Mouse (Mus musculus) mesoderm, embryonic 11.5 days (tissue): Measurements from ENCODE around the gene Tdg.
"Not testable (repeated sequence)": the region's sequence is repeated elsewhere in the genome, so short reads cannot be mapped to it uniquely, and the experiment has no call there.

ENCODE experiments used
- DNase-seq: peaks from one replicate; pipeline ENCODE4 v3.0.0-alpha.2; 2012; ENCODE audit warnings: low read depth, low spot score

The Tdg gene

GRCm38 (mm10) chr10:82629586-82630255, at the start of gene Tdg:
Tdg (plus strand) TSS chr10:82629828.
- peak; percentile 95 for DNase-seq

GRCm38 (mm10) chr10:82589673-82590072, 40.0 kb upstream of the Tdg start:
- DNase-seq = not testable (repeated sequence)

GRCm38 (mm10) chr10:82594421-82594820, 35.2 kb upstream of the Tdg start:
- DNase-seq = not testable (repeated sequence)

- no peak for DNase-seq
Observed at GRCm38 (mm10) chr10:82622235-82622634, 7.4 kb upstream of the Tdg start.

GRCm38 (mm10) chr10:82622671-82623552, 6.7 kb upstream of the Tdg start, which contains the start of gene 1190007I07Rik:
1190007I07Rik (minus strand) TSS chr10:82623228.
- DNase-seq = peak; percentile 93

- DNase-seq = not testable (repeated sequence)
Observed at GRCm38 (mm10) chr10:82623553-82623932, 6.1 kb upstream of the Tdg start.

GRCm38 (mm10) chr10:82629111-82629585, 480 bp upstream of the Tdg start:
- DNase-seq = no peak

GRCm38 (mm10) chr10:82630497-82630896, 869 bp downstream of the Tdg start:
- DNase-seq = no peak

GRCm38 (mm10) chr10:82631133-82631532, 1.5 kb downstream of the Tdg start:
- no peak for DNase-seq

GRCm38 (mm10) chr10:82632496-82633280, 3.1 kb downstream of the Tdg start:
- no peak for DNase-seq

GRCm38 (mm10) chr10:82634348-82634747, 4.7 kb downstream of the Tdg start:
- DNase-seq = no peak

- DNase-seq = no peak
Observed at GRCm38 (mm10) chr10:82636321-82636720, 6.7 kb downstream of the Tdg start.

GRCm38 (mm10) chr10:82639032-82639698, 9.5 kb downstream of the Tdg start:
- no peak for DNase-seq

- no peak for DNase-seq
Observed at GRCm38 (mm10) chr10:82641481-82641880, 11.9 kb downstream of the Tdg start.

GRCm38 (mm10) chr10:82646083-82646482, 16.5 kb downstream of the Tdg start:
- DNase-seq = no peak

GRCm38 (mm10) chr10:82647205-82647811, 17.7 kb downstream of the Tdg start:
- no peak for DNase-seq

- DNase-seq = no peak
Observed at GRCm38 (mm10) chr10:82651221-82651620, 21.6 kb downstream of the Tdg start.

GRCm38 (mm10) chr10:82652625-82653024, 23.0 kb downstream of the Tdg start:
- DNase-seq = no peak

- DNase-seq = no peak
Observed at GRCm38 (mm10) chr10:82654581-82654980, 25.0 kb downstream of the Tdg start.

GRCm38 (mm10) chr10:82661820-82662219, 32.2 kb downstream of the Tdg start:
- no peak for DNase-seq
